In genomic region chr5:64738781-64739310, GRCm38 (mm10) we compare ENCODE assay signal across 8 mouse cellular contexts.
DNase-seq lines count a peak whose midpoint lies in the region; ATAC-seq and TF ChIP-seq lines count a peak whose summit lies in the region.

No protein-coding gene starts in this region.

- peak overlapping the region; percentile 89 for H3K27ac ChIP-seq in midbrain, embryonic 10.5 days (replicated peaks)
- no peak overlapping the region for H3K27ac ChIP-seq in midbrain, postnatal 0 days (ENCODE audit: low read depth, low read length)
- H3K27ac ChIP-seq in midbrain, embryonic 11.5 days (ENCODE audit: low read depth, low read length): peak overlapping the region; percentile 17
- no peak overlapping the region for H3K27ac ChIP-seq in liver, embryonic 12.5 days

- H3K9me3 ChIP-seq in midbrain, embryonic 10.5 days (replicated peaks): no peaks in the 10 kb centered on the region
- no peaks in the 10 kb centered on the region for H3K9me3 ChIP-seq in midbrain, postnatal 0 days (ENCODE audit: low read length)
- H3K9me3 ChIP-seq in midbrain, embryonic 11.5 days (ENCODE audit: control insufficient read depth, low read length): no peaks in the 10 kb centered on the region
- H3K9me3 ChIP-seq in liver, embryonic 12.5 days (replicated peaks): no peaks in the 10 kb centered on the region

- no peak for TF ChIP-seq CTCF in midbrain, postnatal 0 days (IDR thresholded peaks at IDR 0.05)

- H3K4me1 ChIP-seq in midbrain, embryonic 10.5 days: peaks cover 43% of the 10 kb centered on the region
- H3K4me1 ChIP-seq in midbrain, postnatal 0 days (ENCODE audit: insufficient read depth, low read length): no peaks in the 10 kb centered on the region
- peaks cover 23% of the 10 kb centered on the region for H3K4me1 ChIP-seq in midbrain, embryonic 11.5 days (ENCODE audit: control insufficient read depth, insufficient read depth, low read length)
- H3K4me1 ChIP-seq in liver, embryonic 12.5 days: peaks cover 21% of the 10 kb centered on the region

- H3K9ac ChIP-seq in midbrain, postnatal 0 days (replicated peaks; ENCODE audit: low read length, poor library complexity, severe bottlenecking): no peak overlapping the region
- peak overlapping the region; percentile 31; the same call in 1 of the 2 replicates for H3K9ac ChIP-seq in midbrain, embryonic 11.5 days (ENCODE audit: low read length)
- H3K9ac ChIP-seq in liver, embryonic 12.5 days: no peak overlapping the region

- DNase-seq in embryo, embryonic 11 days: peak; percentile 37
- DNase-seq in embryo, embryonic 9.5 days (ENCODE audit: extremely low spot score): no peak
- DNase-seq in midbrain, embryonic 10.5 days (ENCODE audit: low spot score): peak; percentile 33
- DNase-seq in midbrain, postnatal 0 days (ENCODE audit: low spot score): no peak
- peak; percentile 90 for DNase-seq in midbrain, embryonic 11.5 days (ENCODE audit: low spot score, missing footprints)
- no peak for DNase-seq in layer of hippocampus, adult 9-11 months
- DNase-seq in ovary, adult 18-20 months (ENCODE audit: low spot score): no peak

- peak overlapping the region; percentile 29 for H3K4me3 ChIP-seq in midbrain, embryonic 10.5 days
- H3K4me3 ChIP-seq in midbrain, postnatal 0 days (ENCODE audit: low read depth, low read length): no peak overlapping the region
- no peak overlapping the region for H3K4me3 ChIP-seq in midbrain, embryonic 11.5 days (ENCODE audit: low read depth, low read length)
- H3K4me3 ChIP-seq in liver, embryonic 12.5 days: no peak overlapping the region

- no peaks in the 10 kb centered on the region for H3K27me3 ChIP-seq in midbrain, embryonic 10.5 days (ENCODE audit: low read depth, poor library complexity, severe bottlenecking)
- no peaks in the 10 kb centered on the region for H3K27me3 ChIP-seq in midbrain, postnatal 0 days (ENCODE audit: insufficient read depth, low read length)
- H3K27me3 ChIP-seq in midbrain, embryonic 11.5 days (ENCODE audit: control insufficient read depth, insufficient read depth, low read length): no peaks in the 10 kb centered on the region
- H3K27me3 ChIP-seq in liver, embryonic 12.5 days (replicated peaks): peaks cover 5% of the 10 kb centered on the region; the same call in 1 of the 2 replicates

- no peak overlapping the region for H3K4me2 ChIP-seq in midbrain, postnatal 0 days (ENCODE audit: low read depth, low read length, poor library complexity, severe bottlenecking)
- H3K4me2 ChIP-seq in midbrain, embryonic 11.5 days: peak overlapping the region; percentile 26
- no peak overlapping the region for H3K4me2 ChIP-seq in liver, embryonic 12.5 days

- no peaks in the 10 kb centered on the region for H3K36me3 ChIP-seq in midbrain, embryonic 10.5 days
- H3K36me3 ChIP-seq in midbrain, postnatal 0 days (ENCODE audit: insufficient read depth, low read length): no peaks in the 10 kb centered on the region
- no peaks in the 10 kb centered on the region for H3K36me3 ChIP-seq in midbrain, embryonic 11.5 days (ENCODE audit: control insufficient read depth, insufficient read depth, low read length)
- no peaks in the 10 kb centered on the region for H3K36me3 ChIP-seq in liver, embryonic 12.5 days

- WGBS in midbrain, embryonic 10.5 days: 25% methylated on average over 10 of the region's 10 CpGs
- 26% methylated on average over 10 of the region's 10 CpGs for WGBS in midbrain, postnatal 0 days
- 18% methylated on average over 10 of the region's 10 CpGs for WGBS in midbrain, embryonic 11.5 days
- 52% methylated on average over 10 of the region's 10 CpGs for WGBS in liver, embryonic 12.5 days (ENCODE audit: insufficient replicate concordance)

- no peak for ATAC-seq in midbrain, postnatal 0 days (ENCODE audit: low FRiP score)
- peak; percentile 55; the same call in 1 of the 2 replicates for ATAC-seq in midbrain, embryonic 11.5 days (ENCODE audit: low FRiP score)
- ATAC-seq in liver, embryonic 12.5 days: no peak

Comparison
In these comparisons a context has a peak if more than half of its experiments do, and no peak if none do; other contexts are left out.
1. DNase-seq: peak in embryo, embryonic 11 days (single experiment), midbrain, embryonic 10.5 days (single experiment) and midbrain, embryonic 11.5 days (single experiment); none in embryo, embryonic 9.5 days (single experiment), midbrain, postnatal 0 days (single experiment), layer of hippocampus, adult 9-11 months (single experiment) and ovary, adult 18-20 months (single experiment).
2. H3K27ac ChIP-seq: peak in midbrain, embryonic 10.5 days (single experiment) and midbrain, embryonic 11.5 days (single experiment); none in midbrain, postnatal 0 days (single experiment) and liver, embryonic 12.5 days (single experiment).